Mouse (Mus musculus): ENCODE measurements around the gene Tmem43.

Gene Tmem43

GRCm38 (mm10) chr6:91515545-91516449 is 42.3 kb downstream of the Tmem43 start, which contains the start of the genes Xpc and Lsm3:
TSS of gene Xpc (minus strand) at chr6:91515888.
TSS of gene Lsm3 (plus strand) at chr6:91515928.
- TF ChIP-seq CTCF (conservative IDR thresholded peaks at IDR 0.05; ENCODE audit: low read length): no peak
- no peak for TF ChIP-seq NANOG (IDR thresholded peaks at IDR 0.05; ENCODE audit: borderline replicate concordance, low read length)
- no peak for TF ChIP-seq POU5F1 (IDR thresholded peaks at IDR 0.05; ENCODE audit: borderline replicate concordance, low read length)
- H3K9me3 ChIP-seq (ENCODE audit: low read length): no peaks in the 10 kb centered on the region
- peaks cover 37% of the 10 kb centered on the region for H3K4me1 ChIP-seq (replicated peaks; ENCODE audit: low read depth, low read length)
- peak within 1 kb of the TSS; percentile 97 for H3K4me3 ChIP-seq (replicated peaks; ENCODE audit: low read length)
- H3K36me3 ChIP-seq (ENCODE audit: insufficient read depth, low read length): peaks cover 61% of the 10 kb centered on the region
- H3K27me3 ChIP-seq (ENCODE audit: insufficient read depth, low read length): no peaks in the 10 kb centered on the region

GRCm38 (mm10) chr6:91518454-91519020 is 45.0 kb downstream of the Tmem43 start:
- Histone ChIP-seq H3K4me1 (replicated peaks; ENCODE audit: low read depth, low read length) (peaks cover 30% of the 10 kb centered on the region), H3K36me3 (ENCODE audit: insufficient read depth, low read length) (peaks cover 66% of the 10 kb centered on the region), H3K27me3 (ENCODE audit: insufficient read depth, low read length) (no peaks in the 10 kb centered on the region), H3K9me3 (ENCODE audit: low read length) (no peaks in the 10 kb centered on the region), H3K4me3 (replicated peaks; ENCODE audit: low read length) (no peak overlapping the region)
- TF ChIP-seq CTCF (conservative IDR thresholded peaks at IDR 0.05; ENCODE audit: low read length): no peak
- no peak for TF ChIP-seq NANOG (IDR thresholded peaks at IDR 0.05; ENCODE audit: borderline replicate concordance, low read length)
- TF ChIP-seq POU5F1 (IDR thresholded peaks at IDR 0.05; ENCODE audit: borderline replicate concordance, low read length): no peak

DNA sequence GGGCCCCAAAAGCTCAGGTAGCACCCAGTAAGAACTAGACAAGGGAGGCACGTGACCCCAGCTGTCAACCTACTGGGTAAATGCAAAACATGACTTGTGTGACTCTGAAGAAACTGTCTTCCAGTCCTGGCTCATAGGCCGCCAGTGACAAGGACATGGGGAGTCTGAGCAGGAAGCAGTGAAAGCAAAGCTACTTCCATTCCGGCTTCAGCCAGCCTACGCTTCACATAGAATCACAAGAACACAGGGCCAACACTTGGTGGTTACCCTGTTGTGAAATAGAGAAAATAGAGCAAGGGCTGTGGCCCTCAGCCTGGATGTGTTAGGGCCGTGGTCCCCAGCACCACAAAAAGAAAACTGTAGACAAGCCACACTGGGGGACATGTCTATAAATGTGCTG is 49.3 kb downstream of the Tmem43 start:
- no peak for TF ChIP-seq NANOG (IDR thresholded peaks at IDR 0.05; ENCODE audit: borderline replicate concordance, low read length)
- no peak for TF ChIP-seq CTCF (conservative IDR thresholded peaks at IDR 0.05; ENCODE audit: low read length)
- TF ChIP-seq POU5F1 (IDR thresholded peaks at IDR 0.05; ENCODE audit: borderline replicate concordance, low read length): no peak
- Histone ChIP-seq H3K9me3 (ENCODE audit: low read length) (no peaks in the 10 kb centered on the region), H3K27me3 (ENCODE audit: insufficient read depth, low read length) (no peaks in the 10 kb centered on the region), H3K4me3 (replicated peaks; ENCODE audit: low read length) (no peak overlapping the region), H3K36me3 (ENCODE audit: insufficient read depth, low read length) (peaks cover 88% of the 10 kb centered on the region), H3K4me1 (replicated peaks; ENCODE audit: low read depth, low read length) (peaks cover 7% of the 10 kb centered on the region; the same call in 1 of the 2 replicates)

- peaks cover 71% of the 10 kb centered on the region for H3K36me3 ChIP-seq (ENCODE audit: insufficient read depth, low read length)
- no peaks in the 10 kb centered on the region for H3K27me3 ChIP-seq (ENCODE audit: insufficient read depth, low read length)
- H3K4me3 ChIP-seq (replicated peaks; ENCODE audit: low read length): no peak overlapping the region
- no peaks in the 10 kb centered on the region for H3K9me3 ChIP-seq (ENCODE audit: low read length)
- H3K4me1 ChIP-seq (replicated peaks; ENCODE audit: low read depth, low read length): peaks cover 8% of the 10 kb centered on the region; the same call in 1 of the 2 replicates
- TF ChIP-seq CTCF (conservative IDR thresholded peaks at IDR 0.05; ENCODE audit: low read length) (no peak), POU5F1 (IDR thresholded peaks at IDR 0.05; ENCODE audit: borderline replicate concordance, low read length) (no peak), NANOG (IDR thresholded peaks at IDR 0.05; ENCODE audit: borderline replicate concordance, low read length) (no peak)
These were observed 52.0 kb downstream of the Tmem43 start for GRCm38 (mm10) chr6:91525544-91525943.

- H3K36me3 ChIP-seq (ENCODE audit: insufficient read depth, low read length): peaks cover 53% of the 10 kb centered on the region
- no peaks in the 10 kb centered on the region for H3K27me3 ChIP-seq (ENCODE audit: insufficient read depth, low read length)
- peaks cover 8% of the 10 kb centered on the region; the same call in 1 of the 2 replicates for H3K4me1 ChIP-seq (replicated peaks; ENCODE audit: low read depth, low read length)
- no peaks in the 10 kb centered on the region for H3K9me3 ChIP-seq (ENCODE audit: low read length)
- no peak overlapping the region for H3K4me3 ChIP-seq (replicated peaks; ENCODE audit: low read length)
- TF ChIP-seq NANOG (IDR thresholded peaks at IDR 0.05; ENCODE audit: borderline replicate concordance, low read length) (no peak), POU5F1 (IDR thresholded peaks at IDR 0.05; ENCODE audit: borderline replicate concordance, low read length) (no peak), CTCF (conservative IDR thresholded peaks at IDR 0.05; ENCODE audit: low read length) (peak; percentile 43)
These were observed 53.8 kb downstream of the Tmem43 start for GRCm38 (mm10) chr6:91527227-91527860.

DNA sequence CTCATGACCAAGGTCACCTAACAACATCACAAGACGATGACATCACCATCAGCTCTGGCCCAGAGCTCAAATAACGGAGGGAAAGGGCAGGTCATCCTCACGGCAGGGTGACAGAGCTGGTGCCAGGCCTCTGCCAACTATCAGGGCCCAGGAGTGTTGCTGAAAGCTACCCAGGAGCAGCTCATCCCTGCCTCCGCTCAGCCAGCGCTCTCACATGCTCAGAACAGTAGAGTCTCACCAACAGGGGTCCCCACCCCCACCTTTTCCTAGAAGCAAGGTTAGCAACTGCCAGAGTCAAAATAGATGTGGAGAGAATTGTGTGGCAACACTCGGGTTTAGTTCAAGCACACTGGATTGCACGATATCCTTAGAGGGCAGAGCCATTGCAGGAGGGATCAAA is 54.8 kb downstream of the Tmem43 start:
- no peaks in the 10 kb centered on the region; the same call in 1 of the 2 replicates for H3K27me3 ChIP-seq (ENCODE audit: insufficient read depth, low read length)
- H3K4me3 ChIP-seq (replicated peaks; ENCODE audit: low read length): no peak overlapping the region
- peaks cover 44% of the 10 kb centered on the region for H3K36me3 ChIP-seq (ENCODE audit: insufficient read depth, low read length)
- no peak for TF ChIP-seq NANOG (IDR thresholded peaks at IDR 0.05; ENCODE audit: borderline replicate concordance, low read length)
- TF ChIP-seq CTCF (conservative IDR thresholded peaks at IDR 0.05; ENCODE audit: low read length): no peak
- TF ChIP-seq POU5F1 (IDR thresholded peaks at IDR 0.05; ENCODE audit: borderline replicate concordance, low read length): no peak
- no peaks in the 10 kb centered on the region for H3K9me3 ChIP-seq (ENCODE audit: low read length)
- peaks cover 12% of the 10 kb centered on the region for H3K4me1 ChIP-seq (replicated peaks; ENCODE audit: low read depth, low read length)

DNA sequence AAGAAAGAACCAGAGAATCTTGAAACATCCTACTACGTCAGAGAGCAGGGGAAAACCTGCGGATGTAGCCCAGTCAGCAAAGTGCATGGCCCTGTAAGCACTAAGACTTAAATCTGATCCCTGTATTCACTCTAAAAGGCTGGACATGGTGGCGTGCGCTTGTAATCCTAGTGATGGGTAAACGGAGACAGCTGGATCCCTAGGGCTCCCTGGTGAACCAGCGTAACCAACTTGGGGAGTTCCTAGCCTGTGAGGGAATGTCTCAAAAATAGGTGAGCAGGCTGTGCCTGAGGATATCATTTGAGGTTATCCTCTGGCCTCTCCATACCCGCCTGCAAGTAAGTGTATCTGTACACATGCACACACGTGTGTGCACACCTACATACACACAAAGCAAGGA is 57.2 kb downstream of the Tmem43 start:
- peaks cover 4% of the 10 kb centered on the region; the same call in 1 of the 2 replicates for H3K27me3 ChIP-seq (ENCODE audit: insufficient read depth, low read length)
- H3K36me3 ChIP-seq (ENCODE audit: insufficient read depth, low read length): peaks cover 21% of the 10 kb centered on the region; the same call in 1 of the 2 replicates
- H3K9me3 ChIP-seq (ENCODE audit: low read length): no peaks in the 10 kb centered on the region
- no peak overlapping the region for H3K4me3 ChIP-seq (replicated peaks; ENCODE audit: low read length)
- TF ChIP-seq CTCF (conservative IDR thresholded peaks at IDR 0.05; ENCODE audit: low read length): no peak
- TF ChIP-seq NANOG (IDR thresholded peaks at IDR 0.05; ENCODE audit: borderline replicate concordance, low read length): no peak
- no peak for TF ChIP-seq POU5F1 (IDR thresholded peaks at IDR 0.05; ENCODE audit: borderline replicate concordance, low read length)
- H3K4me1 ChIP-seq (replicated peaks; ENCODE audit: low read depth, low read length): peaks cover 17% of the 10 kb centered on the region

- H3K27me3 ChIP-seq (ENCODE audit: insufficient read depth, low read length): peaks cover 4% of the 10 kb centered on the region; the same call in 1 of the 2 replicates
- no peaks in the 10 kb centered on the region for H3K9me3 ChIP-seq (ENCODE audit: low read length)
- peaks cover 15% of the 10 kb centered on the region; the same call in 1 of the 2 replicates for H3K36me3 ChIP-seq (ENCODE audit: insufficient read depth, low read length)
- H3K4me3 ChIP-seq (replicated peaks; ENCODE audit: low read length): no peak overlapping the region
- TF ChIP-seq CTCF (conservative IDR thresholded peaks at IDR 0.05; ENCODE audit: low read length): no peak
- TF ChIP-seq NANOG (IDR thresholded peaks at IDR 0.05; ENCODE audit: borderline replicate concordance, low read length): no peak
- no peak for TF ChIP-seq POU5F1 (IDR thresholded peaks at IDR 0.05; ENCODE audit: borderline replicate concordance, low read length)
- H3K4me1 ChIP-seq (replicated peaks; ENCODE audit: low read depth, low read length): peaks cover 17% of the 10 kb centered on the region
These were observed 57.8 kb downstream of the Tmem43 start for GRCm38 (mm10) chr6:91531276-91531675.
